10 mouse cellular contexts compared by ENCODE assay signal in the genomic region with DNA sequence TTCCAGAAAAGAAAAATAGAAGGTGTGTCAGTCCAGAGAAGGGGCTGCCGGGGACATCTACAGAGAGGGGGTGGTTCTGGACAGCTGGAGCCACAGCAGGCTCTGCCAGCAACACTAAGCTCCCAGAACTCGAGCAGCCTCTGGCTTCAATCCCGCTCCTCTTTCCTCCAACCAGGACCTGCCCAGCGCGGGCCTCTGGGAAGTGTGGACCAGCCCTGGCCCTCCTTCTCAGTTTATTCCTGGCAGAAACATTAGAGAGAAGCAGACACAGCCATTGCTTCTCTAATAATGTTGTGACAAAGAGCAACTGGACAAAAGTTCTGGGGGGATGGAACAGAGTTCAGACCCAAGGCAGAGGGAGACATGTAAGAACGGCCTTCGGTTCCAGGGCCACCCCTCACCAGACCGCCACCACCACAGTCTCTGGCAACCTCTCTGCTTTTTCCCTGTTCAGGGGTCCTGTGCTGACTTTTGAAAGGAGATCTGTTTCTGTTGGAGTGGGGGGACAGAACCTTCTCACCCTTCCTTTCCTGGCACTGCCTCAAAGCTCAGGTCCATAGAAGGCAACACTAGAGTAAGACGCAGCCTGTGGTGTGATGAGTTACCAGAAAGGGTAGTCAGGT.
DNase-seq lines count a peak whose midpoint lies in the region; ATAC-seq and TF ChIP-seq lines count a peak whose summit lies in the region.
"Had no signal": no experiment of that assay in that cellular context is flagged by ENCODE, and none has a peak within 500 bp of the region (broad histone marks: within the 10 kb centered on the region; RNA-seq: fewer than 3 reads in every experiment).

No protein-coding gene starts in this region.

- H3K27ac ChIP-seq in hindbrain, embryonic 14.5 days: peak overlapping the region; percentile 66
- H3K27ac ChIP-seq in hindbrain, embryonic 11.5 days (ENCODE audit: low read depth, low read length): no peak overlapping the region
- H3K27ac ChIP-seq in thymus, adult 2 months (ENCODE audit: control insufficient read depth, insufficient read depth, low read length): no peak overlapping the region
- H3K27ac ChIP-seq: macrophage had no signal

- H3K4me1 ChIP-seq in hindbrain, embryonic 14.5 days (replicated peaks; ENCODE audit: control insufficient read depth, insufficient read depth, low read length): peaks cover 13% of the 10 kb centered on the region; the same call in 1 of the 2 replicates
- no peaks in the 10 kb centered on the region for H3K4me1 ChIP-seq in hindbrain, embryonic 11.5 days (replicated peaks; ENCODE audit: control insufficient read depth, insufficient read depth, low read length)
- H3K4me1 ChIP-seq in thymus, adult 2 months (replicated peaks; ENCODE audit: control insufficient read depth, insufficient read depth, low read length): peaks cover 16% of the 10 kb centered on the region

- no peak overlapping the region for H3K9ac ChIP-seq in hindbrain, embryonic 14.5 days
- no peak overlapping the region for H3K9ac ChIP-seq in hindbrain, embryonic 11.5 days (ENCODE audit: low read depth, low read length)

- no peak for TF ChIP-seq POLR2A in brain, embryonic 14.5 days (IDR thresholded peaks at IDR 0.05; ENCODE audit: borderline replicate concordance, extremely low read depth, insufficient read depth, insufficient read length, poor library complexity, severe bottlenecking)
- TF ChIP-seq POLR2A in thymus, adult 2 months (IDR thresholded peaks at IDR 0.05; ENCODE audit: control insufficient read depth, extremely low read depth, insufficient read depth, low read length, poor library complexity): no peak

- H3K27me3 ChIP-seq in hindbrain, embryonic 14.5 days (ENCODE audit: control insufficient read depth, insufficient read depth, low read length): no peaks in the 10 kb centered on the region
- no peaks in the 10 kb centered on the region for H3K27me3 ChIP-seq in hindbrain, embryonic 11.5 days (ENCODE audit: control insufficient read depth, insufficient read depth, low read length)
- H3K27me3 ChIP-seq in thymus, adult 2 months (ENCODE audit: control insufficient read depth, insufficient read depth, low read length): no peaks in the 10 kb centered on the region

- DNase-seq in hindbrain, embryonic 14.5 days (ENCODE audit: low spot score): no peak
- DNase-seq in hindbrain, embryonic 11.5 days (ENCODE audit: low spot score): no peak
- DNase-seq in brain, embryonic 14.5 days (ENCODE audit: low read depth): peak; percentile 44
- DNase-seq in gastrocnemius, postnatal 25 days: peak; percentile 93
- peak; percentile 68 to 79 for DNase-seq in kidney, postnatal 4 days
- DNase-seq in ovary, postnatal 14 days (ENCODE audit: low spot score): peak; percentile 58
- no peak for DNase-seq in T-cell, adult 2 months (ENCODE audit: low spot score)
- DNase-seq in thymus, adult 2 months: no peak

- no peaks in the 10 kb centered on the region for H3K9me3 ChIP-seq in hindbrain, embryonic 14.5 days (ENCODE audit: control insufficient read depth, low read length)
- no peaks in the 10 kb centered on the region for H3K9me3 ChIP-seq in hindbrain, embryonic 11.5 days (ENCODE audit: control insufficient read depth, low read length)

- no peak overlapping the region for H3K4me3 ChIP-seq in hindbrain, embryonic 14.5 days (replicated peaks; ENCODE audit: low read length)
- H3K4me3 ChIP-seq in hindbrain, embryonic 11.5 days (ENCODE audit: low read depth, low read length): no peak overlapping the region
- no peak overlapping the region for H3K4me3 ChIP-seq in thymus, adult 2 months (ENCODE audit: control insufficient read depth, insufficient read depth, low read length)
- H3K4me3 ChIP-seq: erythroblast, embryonic 14.5 days had no signal

- no peak for ATAC-seq in hindbrain, embryonic 14.5 days (ENCODE audit: low FRiP score)
- ATAC-seq in hindbrain, embryonic 11.5 days (ENCODE audit: low FRiP score): no peak

- no peak overlapping the region for H3K4me2 ChIP-seq in hindbrain, embryonic 14.5 days (replicated peaks)
- H3K4me2 ChIP-seq in hindbrain, embryonic 11.5 days (replicated peaks; ENCODE audit: low read depth, low read length): no peak overlapping the region

- TF ChIP-seq CTCF in brain, embryonic 14.5 days (IDR thresholded peaks at IDR 0.05; ENCODE audit: borderline replicate concordance, extremely low read depth, insufficient read depth, insufficient read length): no peak
- TF ChIP-seq CTCF in thymus, adult 2 months (IDR thresholded peaks at IDR 0.05; ENCODE audit: borderline replicate concordance, control insufficient read depth, extremely low read depth, insufficient read depth, low read length, poor library complexity): no peak

- no peaks in the 10 kb centered on the region for H3K36me3 ChIP-seq in hindbrain, embryonic 14.5 days (replicated peaks; ENCODE audit: control insufficient read depth, insufficient read depth)
- no peaks in the 10 kb centered on the region for H3K36me3 ChIP-seq in hindbrain, embryonic 11.5 days (ENCODE audit: control insufficient read depth, insufficient read depth, low read length)
- H3K36me3 ChIP-seq in thymus, adult 2 months (ENCODE audit: control insufficient read depth, insufficient read depth, low read length): no peaks in the 10 kb centered on the region

- WGBS in hindbrain, embryonic 14.5 days: 80% methylated on average over 9 of the region's 9 CpGs
- WGBS in hindbrain, embryonic 11.5 days: 90% methylated on average over 9 of the region's 9 CpGs
- WGBS in thymus, adult 2 months: 93% methylated on average over 9 of the region's 9 CpGs

Comparison
In these comparisons a context has a peak if more than half of its experiments do, and no peak if none do; other contexts are left out.
1. DNase-seq: peak in brain, embryonic 14.5 days (single experiment), gastrocnemius, postnatal 25 days (single experiment), kidney, postnatal 4 days (2 of 2) and ovary, postnatal 14 days (single experiment); none in hindbrain, embryonic 14.5 days (single experiment), hindbrain, embryonic 11.5 days (single experiment), T-cell, adult 2 months (single experiment) and thymus, adult 2 months (single experiment).